Mouse (Mus musculus) T-helper 2 cell (primary cell): ENCODE measurements around the gene Tagln.

ENCODE experiments used
- in situ Hi-C: fragments of 300-600 bp; cut with MboI, MseI; formaldehyde crosslinking; loops from one replicate; pipeline ENCODE4 v1.15.1; 2025; ENCODE audit warnings: high pct_unique_total_duplicates

Gene Tagln

GRCm38 (mm10) chr9:45946182-45946871, 10.5 kb upstream of the Tagln start:
- in situ Hi-C loops = loop anchor here (5.0 kb wide), 1 partner anchor 34 kb away; no protein-coding TSS in a partner anchor

GRCm38 (mm10) chr9:45945721-45946120, 9.9 kb upstream of the Tagln start:
- in situ Hi-C loops = loop anchor here (5.0 kb wide), 1 partner anchor 33 kb away; no protein-coding TSS in a partner anchor

- in situ Hi-C loops = loop anchor here (5.0 kb wide), 1 partner anchor 32 kb away; no protein-coding TSS in a partner anchor
These were observed 8.9 kb upstream of the Tagln start for GRCm38 (mm10) chr9:45944506-45945400.

GRCm38 (mm10) chr9:45943628-45944505, 8.0 kb upstream of the Tagln start:
- in situ Hi-C loops = no loop called here

- in situ Hi-C loops = no loop called here
These were observed 7.1 kb upstream of the Tagln start for GRCm38 (mm10) chr9:45942916-45943315.

GRCm38 (mm10) chr9:45942464-45942863, 6.6 kb upstream of the Tagln start:
- in situ Hi-C loops = no loop called here

- in situ Hi-C loops = no loop called here
These were observed 5.6 kb upstream of the Tagln start for GRCm38 (mm10) chr9:45941329-45941888.

- in situ Hi-C loops = loop anchor here (10.0 kb wide), 1 partner anchor 115 kb away; the partner anchor contains the start of gene Cep164
These were observed 3.9 kb upstream of the Tagln start for GRCm38 (mm10) chr9:45939794-45940193.

GRCm38 (mm10) chr9:45938952-45939637, 3.2 kb upstream of the Tagln start:
- in situ Hi-C loops = loop anchor here (10.0 kb wide), 1 partner anchor 114 kb away; the partner anchor contains the start of gene Cep164

GRCm38 (mm10) chr9:45938088-45938487, 2.2 kb upstream of the Tagln start:
- in situ Hi-C loops = loop anchor here (10.0 kb wide), 1 partner anchor 113 kb away; the partner anchor contains the start of gene Cep164

- in situ Hi-C loops = loop anchor here (10.0 kb wide), 1 partner anchor 112 kb away; the partner anchor contains the start of gene Cep164
These were observed 1.0 kb upstream of the Tagln start for GRCm38 (mm10) chr9:45936883-45937282.

GRCm38 (mm10) chr9:45932571-45933415, 3.1 kb downstream of the Tagln start:
- in situ Hi-C loops = loop anchor here (10.0 kb wide), 1 partner anchor 108 kb away; the partner anchor contains the start of gene Cep164

- in situ Hi-C loops = loop anchor here (10.0 kb wide), 1 partner anchor 107 kb away; the partner anchor contains the start of gene Cep164
These were observed 3.9 kb downstream of the Tagln start for GRCm38 (mm10) chr9:45931958-45932357.

- in situ Hi-C loops = no loop called here
These were observed 6.6 kb downstream of the Tagln start for GRCm38 (mm10) chr9:45929285-45929684.

- in situ Hi-C loops = no loop called here
These were observed 16.0 kb downstream of the Tagln start for GRCm38 (mm10) chr9:45919895-45920294.

GRCm38 (mm10) chr9:45917041-45917934, 18.6 kb downstream of the Tagln start:
- in situ Hi-C loops = no loop called here

GRCm38 (mm10) chr9:45915659-45916058, 20.2 kb downstream of the Tagln start:
- in situ Hi-C loops = no loop called here

GRCm38 (mm10) chr9:45911673-45912072, 24.2 kb downstream of the Tagln start:
- in situ Hi-C loops = loop anchor here (5.0 kb wide), 1 partner anchor 36 kb away; no protein-coding TSS in a partner anchor
